Mouse (Mus musculus) cerebellum, adult 2 months (tissue): ENCODE data around the gene Olfr1418.

Experiments used
- CTCF ChIP-seq: fragments of 200-500 bp; IDR thresholded peaks from 2 replicates; pipeline ENCODE4 v1.5.1; 2011; ENCODE audit warnings: low read depth, mild to moderate bottlenecking, control low read depth, low read length, moderate library complexity, borderline replicate concordance; ENCODE audit not compliant: insufficient read depth
- POLR2A ChIP-seq: fragments of 200-500 bp; IDR thresholded peaks from 2 replicates; pipeline ENCODE4 v1.6.1; 2011; ENCODE audit warnings: low read length, control low read depth, borderline replicate concordance; ENCODE audit not compliant: insufficient read depth

GRCm38 (mm10) chr19:11811688-11812365 is 49.0 kb downstream of the Olfr1418 start:
- TF ChIP-seq POLR2A (no peak), CTCF (no peak)
